Mouse (Mus musculus) adrenal gland, postnatal 4 days (tissue): ENCODE data around the gene Gm43064. TPM values are rescaled to one million over a fixed set of nuclear protein-coding genes. Genes with fewer than 3 reads are reported as not detected.

Source experiments
- DNase-seq, 2 experiments: peaks; one replicate each; pipeline ENCODE4 v3.0.0; 2021 to 2022; ENCODE audit warnings: low spot score in 2 of 2, mixed read lengths in 2 of 2
- total RNA-seq, 2 experiments: library from RNA; stranded (reverse); gene quantifications; 2 replicates each; pipeline ENCODE4 v1.2.3; 2021

The Gm43064 gene
- total RNA-seq, 2 experiments from 2014 or later = not detected

DNA sequence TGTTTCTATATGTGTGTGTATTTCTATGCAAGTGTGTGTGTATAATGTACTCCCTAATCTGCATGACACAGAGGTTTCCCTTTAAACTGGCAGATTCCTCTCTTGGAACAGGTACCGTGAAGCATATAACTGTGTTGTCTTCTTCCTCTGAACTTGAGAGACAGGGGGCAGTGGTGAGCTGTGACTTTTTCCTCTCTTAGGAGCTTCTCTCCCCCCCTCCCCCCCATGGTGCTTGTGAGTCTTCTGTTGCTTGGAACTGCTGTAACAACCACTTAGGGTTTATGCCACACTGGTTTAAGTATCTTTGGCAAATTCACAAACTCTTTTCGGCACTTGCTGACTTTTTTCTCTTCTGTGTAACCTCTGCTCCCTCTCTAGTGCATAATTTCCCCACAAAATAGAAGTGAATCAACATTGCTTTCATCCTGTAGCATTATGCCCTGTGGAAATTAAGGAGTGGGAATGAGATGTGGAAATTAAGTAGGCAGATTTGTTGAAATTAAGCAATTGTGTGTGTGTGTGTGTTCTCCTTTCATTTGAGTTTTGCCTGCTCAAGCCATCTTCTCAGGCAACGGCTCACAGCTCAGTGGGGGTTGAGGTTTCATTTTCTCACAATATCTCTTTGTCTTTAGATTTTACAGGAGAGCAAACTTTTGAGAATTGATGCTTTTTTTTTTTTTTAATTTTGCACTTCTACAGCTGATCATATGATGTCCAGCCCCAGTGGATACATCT, 43.4 kb downstream of the Gm43064 start:
- no peak for DNase-seq

DNA sequence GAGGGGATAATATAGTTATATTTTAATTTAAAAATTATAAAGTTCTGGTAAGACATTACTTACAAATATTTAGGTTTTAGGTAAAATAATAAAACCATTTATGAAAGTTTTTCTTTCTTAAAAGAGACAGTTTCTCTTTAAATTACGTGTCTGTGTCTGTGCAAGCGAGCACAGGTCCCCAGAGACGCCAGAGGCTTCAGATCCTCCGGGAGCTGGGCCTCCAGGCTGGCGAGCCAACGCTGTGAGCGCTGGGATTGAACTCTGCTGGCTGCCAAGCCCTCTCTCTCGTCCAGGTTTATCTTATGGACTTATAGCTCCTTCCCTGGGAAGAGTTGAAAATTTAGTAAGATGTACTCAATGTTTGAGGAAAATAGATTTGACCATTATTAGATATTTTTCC, 44.4 kb downstream of the Gm43064 start:
- DNase-seq = no peak

DNA sequence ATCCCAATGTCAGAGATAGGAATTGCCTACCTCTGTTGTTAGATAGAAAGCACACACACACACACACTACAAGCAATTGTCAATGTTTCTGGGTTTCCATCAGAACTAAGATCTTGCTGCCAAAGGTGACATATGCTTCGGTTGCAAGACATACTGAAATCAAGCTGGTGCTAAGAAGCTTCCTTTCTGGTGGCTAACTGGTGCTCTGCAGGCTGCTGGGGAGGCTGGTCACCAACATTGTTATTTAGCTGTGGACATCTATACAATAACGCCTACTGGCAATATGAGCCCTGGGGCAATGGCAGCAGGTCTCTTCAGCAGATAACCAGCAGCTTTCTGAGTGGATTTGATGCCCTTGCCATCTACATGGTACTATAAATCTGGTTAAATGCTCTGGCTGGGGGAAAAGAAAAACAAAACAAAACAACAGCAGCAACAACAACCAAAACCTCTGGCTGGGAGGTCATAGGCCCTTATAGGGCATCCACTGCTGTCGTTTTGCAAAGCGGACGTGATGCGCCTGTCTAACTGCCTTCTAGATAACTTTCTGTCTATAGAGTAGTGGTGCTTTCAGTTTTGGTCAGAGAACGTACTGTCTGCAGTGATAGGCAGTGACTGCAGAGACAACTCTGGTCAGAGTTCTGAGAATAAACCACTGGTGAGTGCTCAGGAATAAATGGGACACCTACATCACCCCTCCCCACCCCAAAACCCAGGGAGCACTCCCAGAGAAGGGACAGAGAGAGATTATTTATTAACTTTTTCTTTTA, 47.8 kb downstream of the Gm43064 start:
- DNase-seq = no peak

DNA sequence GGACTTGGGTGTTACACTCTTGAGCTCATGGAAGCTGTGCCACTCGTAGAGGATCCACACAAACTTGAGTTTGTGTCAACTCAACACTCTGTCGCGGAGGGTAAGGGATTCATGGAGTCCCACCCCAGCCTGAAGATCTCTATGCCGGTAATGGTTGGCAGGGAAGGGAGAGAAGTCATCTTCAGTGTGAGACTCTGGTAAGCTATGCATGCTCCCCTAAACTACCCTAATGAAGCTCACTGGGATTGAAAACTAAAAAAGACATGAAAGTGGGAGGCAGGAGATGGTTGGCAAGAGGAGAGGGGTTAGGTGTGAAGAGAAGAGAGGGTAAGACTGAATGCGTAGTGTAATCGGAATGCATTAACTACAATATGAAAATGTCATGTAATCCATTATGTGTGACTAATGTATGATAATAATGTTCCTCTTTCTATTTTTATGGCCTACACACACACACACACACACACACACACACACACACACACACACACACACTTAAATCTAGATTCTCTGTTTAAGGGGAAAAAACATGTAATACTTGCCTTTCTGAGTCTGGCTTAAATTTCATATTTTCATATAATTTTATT, 48.7 kb downstream of the Gm43064 start:
- no peak for DNase-seq

DNA sequence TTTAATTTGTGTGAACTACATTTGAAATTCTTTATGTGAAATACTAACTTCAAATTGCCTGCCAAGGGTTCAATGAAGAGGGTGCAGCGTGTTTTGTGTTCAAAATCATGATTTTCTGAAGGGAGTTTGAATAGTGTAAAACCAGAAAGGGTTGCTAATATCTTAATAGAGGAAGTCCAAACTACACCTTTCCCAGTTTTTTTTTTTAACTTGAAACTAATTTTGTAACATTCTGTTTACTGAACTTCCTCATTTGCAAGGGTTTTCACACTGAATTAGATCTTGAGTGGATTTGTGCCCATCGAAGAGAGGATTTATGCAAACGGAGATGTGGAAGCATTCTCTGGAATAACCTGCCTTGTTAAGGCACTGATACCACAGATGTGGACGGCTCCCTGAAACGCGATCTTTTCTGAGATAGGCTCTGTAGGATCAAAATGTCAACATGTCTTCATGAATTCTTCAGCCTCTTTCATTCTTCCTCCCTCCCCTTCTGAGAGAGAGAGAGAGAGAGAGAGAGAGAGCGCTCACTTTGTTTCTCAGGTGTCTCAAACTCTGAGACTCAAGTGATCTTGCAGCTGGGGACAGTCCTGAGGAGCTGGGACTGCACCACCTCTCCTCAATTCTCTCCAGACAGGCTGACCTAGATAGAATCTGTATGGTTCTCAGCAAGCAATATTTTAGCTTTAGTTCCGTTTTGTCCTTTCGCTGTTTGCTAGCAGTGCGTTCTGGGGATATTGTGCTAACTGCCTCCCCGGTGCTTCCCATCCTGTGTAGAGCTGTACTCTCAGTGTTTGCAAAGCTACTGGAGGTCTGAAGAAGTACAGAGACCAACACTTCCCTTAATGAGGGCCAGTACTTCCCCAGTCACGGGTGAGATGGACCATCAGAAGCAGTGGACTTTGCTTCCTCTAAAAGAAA, 49.8 kb downstream of the Gm43064 start, which contains the start of gene Ptpn22:
Ptpn22 (plus strand) TSS at position 915 of the 921 bp plus-strand sequence.
- DNase-seq = no peak

DNA sequence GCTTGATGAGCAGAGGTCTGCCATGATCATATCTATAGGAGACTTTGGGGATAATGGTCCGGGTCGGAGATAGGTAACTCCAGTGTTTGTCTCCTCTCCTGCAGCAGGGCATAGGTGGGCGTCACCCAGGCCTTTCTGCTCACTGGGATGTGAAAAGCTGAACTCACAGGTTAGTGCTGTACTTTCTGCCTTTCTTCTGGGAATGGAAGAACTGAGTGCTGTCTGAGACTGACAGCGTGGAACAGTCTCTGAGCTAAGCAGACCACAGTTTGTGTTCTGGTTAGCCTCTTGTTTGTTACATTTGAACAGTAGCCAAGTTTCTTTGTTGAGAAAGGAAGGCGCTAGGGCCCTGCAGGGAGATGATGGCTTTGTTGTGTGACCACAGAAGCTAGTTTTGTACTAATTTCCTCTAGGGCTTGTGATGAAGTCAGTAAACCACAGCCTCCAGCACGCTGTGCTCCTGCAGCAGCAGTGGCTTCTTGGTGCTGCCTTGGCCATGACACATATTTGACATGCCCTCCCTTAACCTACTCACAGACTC, 50.5 kb downstream of the Gm43064 start:
- no peak for DNase-seq

DNA sequence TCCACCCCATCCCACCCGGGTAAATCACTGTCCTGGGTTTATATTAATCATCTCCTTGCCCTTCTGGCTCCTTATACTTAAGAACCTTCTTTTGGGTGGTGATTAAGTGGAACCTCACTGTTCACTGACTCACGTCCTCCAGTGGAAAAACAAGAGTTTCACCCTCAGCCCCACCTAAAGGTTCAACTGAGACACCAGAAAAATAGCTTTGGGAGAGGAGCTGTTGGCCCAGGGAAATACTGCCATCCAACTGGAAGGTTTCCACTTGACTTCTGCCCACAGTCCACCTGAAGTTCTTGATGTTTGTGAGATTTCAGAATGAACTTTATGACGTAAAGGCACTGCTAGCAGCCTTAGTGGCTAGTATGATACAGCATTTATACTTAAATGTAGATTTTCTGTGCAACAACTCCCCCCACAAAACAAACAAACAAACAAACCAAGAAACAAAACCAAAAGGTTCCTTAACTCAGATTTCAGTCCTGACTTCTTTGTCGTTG, 53.4 kb downstream of the Gm43064 start:
- DNase-seq = no peak

DNA sequence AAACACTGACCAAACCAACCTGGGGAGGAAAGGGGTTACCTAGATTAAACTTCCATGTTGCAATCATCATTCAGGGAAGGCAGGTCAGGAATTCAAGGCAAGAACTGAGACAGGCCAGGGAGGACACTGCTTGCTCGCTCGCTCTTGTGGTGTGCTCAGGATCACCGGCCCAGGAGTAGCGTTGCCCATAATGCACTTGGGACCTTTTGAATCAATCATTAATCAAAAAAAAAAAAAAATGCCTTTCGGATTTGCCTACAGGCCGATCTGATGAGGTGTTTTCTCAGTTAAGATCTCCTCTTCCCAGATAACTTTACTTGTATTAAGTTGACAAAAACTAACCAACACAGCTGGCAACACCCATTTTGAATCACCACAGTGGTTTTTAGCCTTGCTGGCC, 54.8 kb downstream of the Gm43064 start:
- DNase-seq = no peak

DNA sequence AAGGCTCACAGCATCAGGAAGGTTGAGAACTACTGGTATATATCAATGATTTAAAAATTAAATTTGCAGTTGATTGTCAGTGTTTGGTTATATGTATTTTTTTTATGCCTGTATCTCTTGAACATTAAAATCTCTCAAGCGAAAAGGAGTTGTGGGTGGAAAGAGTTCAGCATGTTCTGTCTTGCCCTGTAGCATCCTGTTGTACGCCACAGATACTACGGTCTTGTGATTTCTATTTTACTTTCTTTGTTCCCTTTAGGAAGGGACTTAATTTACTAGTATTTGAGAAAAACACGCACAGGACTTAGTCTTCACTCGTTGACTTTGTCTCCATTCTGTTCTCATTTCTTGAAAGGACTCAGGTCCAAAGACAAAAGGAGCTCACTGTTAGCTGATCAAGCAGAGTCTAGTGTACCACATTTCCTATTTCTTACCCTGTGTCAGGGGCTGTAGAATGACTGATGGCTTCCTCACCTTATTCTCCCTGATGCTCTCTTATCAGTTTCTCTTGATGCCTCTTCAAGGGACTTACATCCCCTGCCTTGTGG, 58.1 kb downstream of the Gm43064 start:
- DNase-seq = no peak

DNA sequence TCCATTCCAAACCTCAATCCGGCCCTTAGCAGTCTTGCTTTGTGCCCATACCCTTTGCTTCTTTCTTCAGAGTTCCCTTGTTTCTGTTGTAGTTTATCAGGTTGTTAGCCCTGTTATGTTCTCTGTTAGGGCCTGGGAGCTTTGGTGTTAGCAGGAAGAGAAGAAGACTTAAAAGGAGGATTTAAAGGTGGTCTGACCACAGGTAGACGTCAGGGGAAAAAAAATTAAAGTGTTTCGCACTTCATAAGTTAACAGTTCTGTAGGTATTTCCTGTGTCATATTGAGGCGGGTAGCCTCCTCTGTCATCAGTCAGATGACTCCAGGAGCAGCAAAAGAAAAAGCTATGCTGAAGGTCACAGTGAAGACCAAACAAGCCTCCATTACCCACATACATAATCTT, 58.6 kb downstream of the Gm43064 start:
- no peak for DNase-seq

DNA sequence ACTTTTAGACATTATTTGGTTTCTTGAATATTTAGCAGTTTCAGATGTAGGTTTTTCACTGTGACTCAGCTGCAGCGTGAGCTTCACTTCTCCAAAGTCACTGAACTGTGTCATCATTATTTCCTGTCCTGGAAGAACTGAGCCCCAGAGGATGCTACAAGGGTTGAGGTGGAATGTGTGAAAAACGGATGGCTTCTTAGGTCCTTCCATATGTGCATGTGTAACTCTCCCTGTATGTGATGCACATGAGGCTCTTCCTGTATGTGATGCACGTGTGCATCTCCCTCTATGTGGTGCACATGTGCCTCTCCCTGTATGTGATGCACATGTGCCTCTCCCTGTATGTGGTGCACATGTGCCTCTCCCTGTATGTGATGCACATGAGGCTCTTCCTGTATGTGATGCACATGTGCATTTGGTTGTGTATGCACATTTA, 63.3 kb downstream of the Gm43064 start:
- DNase-seq = no peak

DNA sequence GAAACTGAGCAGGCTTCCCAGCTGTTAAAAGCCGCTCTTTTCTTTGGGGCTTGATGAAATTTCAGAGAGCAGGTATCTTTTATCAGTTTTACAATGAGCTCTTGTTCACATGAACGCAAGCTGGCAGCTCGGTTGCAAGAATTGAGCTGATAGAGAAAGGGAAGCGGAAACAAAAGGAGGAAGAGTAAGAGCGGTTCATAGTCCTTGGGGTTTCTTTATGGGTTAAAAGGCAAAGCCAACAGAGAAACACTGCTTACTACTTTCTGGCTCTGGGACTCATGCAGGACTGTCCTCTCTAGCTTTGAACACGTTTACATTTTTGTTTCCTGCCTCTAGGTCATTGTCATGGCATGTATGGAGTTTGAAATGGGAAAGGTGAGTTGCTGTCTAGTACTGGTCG, 65.0 kb downstream of the Gm43064 start:
- DNase-seq = no peak

DNA sequence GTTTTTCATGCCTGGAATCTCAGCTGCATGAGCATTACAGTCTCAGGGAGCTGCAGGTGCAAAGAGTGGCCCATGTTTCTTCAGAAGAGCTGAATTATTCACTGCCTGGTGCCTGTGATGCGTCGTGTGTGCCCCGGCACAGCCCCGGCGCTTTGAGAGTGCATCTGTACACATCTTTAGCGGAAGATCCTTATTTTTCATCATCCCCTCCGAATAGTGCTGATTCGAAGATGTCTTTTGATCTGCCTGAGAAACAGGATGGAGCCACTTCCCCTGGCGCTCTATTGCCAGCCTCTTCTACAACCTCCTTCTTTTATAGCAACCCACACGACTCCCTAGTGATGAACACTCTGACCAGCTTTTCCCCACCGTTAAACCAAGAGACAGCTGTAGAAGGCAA, 76.6 kb downstream of the Gm43064 start:
- no peak for DNase-seq

DNA sequence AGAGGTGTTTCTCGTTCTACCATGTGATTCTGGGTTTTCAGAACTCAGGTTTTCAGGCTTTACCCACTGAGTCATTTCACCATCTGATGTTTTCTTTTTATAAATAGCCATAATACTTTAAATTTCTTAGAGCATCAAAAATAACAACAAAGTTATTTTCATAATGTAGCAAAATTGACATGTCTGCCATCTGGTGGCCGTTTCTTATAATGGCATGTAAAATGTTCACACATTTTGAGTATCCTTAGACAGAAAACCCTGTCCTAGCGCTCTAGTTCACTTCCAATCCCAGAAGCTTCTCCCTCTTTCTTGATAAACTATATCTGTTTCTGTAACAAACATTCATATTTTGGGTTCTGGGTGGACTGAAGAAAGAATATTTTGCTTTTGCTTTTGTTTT, 78.2 kb downstream of the Gm43064 start:
- DNase-seq = no peak

Other genes starting within 250 kb of the Gm43064 start
- under 1 TPM; 0.20 to 0.56 TPM for gene Syt6, start 234.3 kb upstream of the Gm43064 start, total RNA-seq
- 1 to 10 TPM in 1 of 2 experiments, under 1 TPM in 1; 0.17 to 2.9 TPM for gene Atg4a-ps, start 163.5 kb upstream of the Gm43064 start, total RNA-seq
- gene Olfml3, start 71.6 kb upstream of the Gm43064 start, total RNA-seq = 10 to 100 TPM; 31.6 to 33.6 TPM
- not detected for gene Gm10964, start 70.2 kb upstream of the Gm43064 start, total RNA-seq
- gene Hipk1, start 18.0 kb upstream of the Gm43064 start, total RNA-seq = 100 to 1,000 TPM; 126 to 134 TPM
- 10 to 100 TPM; 20.5 to 21.3 TPM for gene Dclre1b, start 129 bp upstream of the Gm43064 start, total RNA-seq
- gene Ap4b1, start 53 bp upstream of the Gm43064 start, total RNA-seq = 10 to 100 TPM; 18.7 to 22.1 TPM
- under 1 TPM; 0.31 to 0.50 TPM for gene Bcl2l15, start 23.0 kb downstream of the Gm43064 start, total RNA-seq
- 1 to 10 TPM; 1.1 to 1.4 TPM for gene Ptpn22, start 50.2 kb downstream of the Gm43064 start, total RNA-seq
- 10 to 100 TPM; 20.3 to 20.9 TPM for gene Rsbn1, start 104.5 kb downstream of the Gm43064 start, total RNA-seq
- gene Phtf1, start 158.5 kb downstream of the Gm43064 start, total RNA-seq = 10 to 100 TPM; 24.3 to 28.9 TPM